Mouse (Mus musculus) kidney, adult 11 months (tissue): ENCODE measurements around the gene Phyh.

Experiments used
- DNase-seq: peaks from one replicate; pipeline ENCODE4 v3.0.0; 2022

Gene Phyh

DNA sequence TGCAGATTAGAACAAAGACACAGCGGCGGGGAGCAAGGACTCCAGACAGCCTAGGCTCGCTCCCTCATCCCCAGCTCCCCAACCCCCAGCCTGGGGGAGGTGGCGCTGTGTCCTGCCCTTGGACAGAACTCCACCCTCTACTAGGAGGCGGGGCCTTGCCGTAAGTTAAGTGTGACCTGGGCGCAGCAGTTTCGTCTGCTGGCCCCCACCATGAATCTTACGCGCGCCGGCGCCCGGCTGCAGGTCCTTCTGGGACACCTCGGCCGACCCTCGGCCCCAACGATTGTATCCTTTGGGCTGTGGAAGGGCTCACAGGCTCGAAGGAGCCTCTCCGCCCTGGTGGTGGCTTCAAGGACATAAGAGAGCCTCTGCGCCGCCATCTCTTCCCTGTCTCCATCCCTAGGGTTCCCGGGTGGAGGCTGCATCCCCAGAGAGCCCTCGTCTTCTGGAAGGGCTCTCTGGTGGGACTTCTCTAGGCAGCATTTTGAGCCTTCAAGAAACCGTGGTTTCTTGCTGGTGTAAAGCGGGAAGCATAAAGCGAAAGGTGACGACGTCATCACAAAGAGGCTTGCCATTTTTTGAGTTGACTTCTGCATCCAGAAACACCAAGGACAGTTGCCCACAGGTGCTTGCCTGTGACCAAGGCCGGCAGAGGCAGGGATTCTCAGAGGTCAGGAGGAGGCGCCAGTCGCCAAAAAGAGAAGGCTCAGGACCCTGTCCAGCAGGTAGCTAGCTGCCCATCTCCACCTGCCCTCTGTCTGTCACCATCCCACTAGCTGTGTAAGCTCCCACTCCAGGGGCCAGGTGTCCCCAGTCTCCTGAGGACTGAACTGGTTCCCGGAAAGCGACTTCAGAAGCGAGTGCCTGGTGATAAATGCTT is at the start of gene Phyh:
Phyh (plus strand) TSS at position 160 of the 880 bp plus-strand sequence.
- DNase-seq: peak; percentile 94

GRCm38 (mm10) chr2:4872740-4873139 is 46.1 kb upstream of the Phyh start:
- DNase-seq: no peak

DNA sequence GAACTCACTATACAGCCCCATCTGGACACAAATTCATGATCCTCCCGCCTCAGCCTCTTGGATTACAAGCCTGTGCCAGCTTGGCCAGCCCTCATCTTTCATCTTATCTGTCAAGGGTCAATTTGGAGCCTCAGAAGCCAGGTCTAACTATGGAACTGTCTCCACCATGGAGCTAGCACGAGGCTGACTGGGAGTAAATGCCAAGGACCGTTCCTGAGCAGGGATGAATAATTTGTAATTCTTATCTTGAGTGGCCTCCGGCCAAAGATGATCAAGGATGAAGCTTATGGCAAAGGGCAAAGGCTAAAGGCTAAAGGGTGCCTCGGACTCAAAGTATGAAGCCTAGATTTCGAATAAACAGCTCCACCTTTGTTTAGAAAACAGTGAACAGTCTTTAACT is 45.5 kb upstream of the Phyh start:
- no peak for DNase-seq

GRCm38 (mm10) chr2:4875090-4875489 is 43.7 kb upstream of the Phyh start:
- no peak for DNase-seq

GRCm38 (mm10) chr2:4876131-4876530 is 42.7 kb upstream of the Phyh start:
- no peak for DNase-seq

DNA sequence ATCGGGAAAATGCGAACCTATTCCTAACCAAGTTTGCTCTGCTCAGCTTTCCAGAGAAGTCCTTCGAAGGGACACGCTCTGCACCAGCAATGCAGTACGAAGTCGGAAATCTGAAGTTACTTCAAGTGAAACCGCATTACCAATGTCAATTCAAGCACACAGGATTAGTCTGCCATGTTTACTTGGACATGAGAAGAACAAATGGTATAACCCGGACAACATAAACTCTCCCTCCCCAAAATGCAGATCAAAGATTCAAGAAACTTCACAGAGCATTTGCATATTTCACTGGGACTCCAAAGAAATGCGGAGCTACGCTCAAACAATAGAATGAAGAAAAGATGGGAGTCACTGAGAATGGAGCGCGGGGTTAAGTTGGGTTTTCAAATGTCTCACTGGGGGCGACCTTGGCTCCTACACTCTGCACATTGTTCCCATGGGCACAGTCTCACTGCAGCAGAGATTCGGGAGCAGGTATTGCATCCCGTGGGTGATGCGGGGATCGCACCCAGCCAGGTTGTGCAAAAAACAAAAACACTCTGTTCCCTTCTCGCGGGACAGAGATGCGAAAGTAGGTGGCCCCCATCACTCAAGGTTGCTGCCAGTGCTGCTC is 38.0 kb upstream of the Phyh start:
- DNase-seq: peak; percentile 30

GRCm38 (mm10) chr2:4881350-4882248 is 37.2 kb upstream of the Phyh start, which contains the start of gene Sephs1:
Sephs1 (plus strand) TSS chr2:4881564.
- peak; percentile 84 for DNase-seq

DNA sequence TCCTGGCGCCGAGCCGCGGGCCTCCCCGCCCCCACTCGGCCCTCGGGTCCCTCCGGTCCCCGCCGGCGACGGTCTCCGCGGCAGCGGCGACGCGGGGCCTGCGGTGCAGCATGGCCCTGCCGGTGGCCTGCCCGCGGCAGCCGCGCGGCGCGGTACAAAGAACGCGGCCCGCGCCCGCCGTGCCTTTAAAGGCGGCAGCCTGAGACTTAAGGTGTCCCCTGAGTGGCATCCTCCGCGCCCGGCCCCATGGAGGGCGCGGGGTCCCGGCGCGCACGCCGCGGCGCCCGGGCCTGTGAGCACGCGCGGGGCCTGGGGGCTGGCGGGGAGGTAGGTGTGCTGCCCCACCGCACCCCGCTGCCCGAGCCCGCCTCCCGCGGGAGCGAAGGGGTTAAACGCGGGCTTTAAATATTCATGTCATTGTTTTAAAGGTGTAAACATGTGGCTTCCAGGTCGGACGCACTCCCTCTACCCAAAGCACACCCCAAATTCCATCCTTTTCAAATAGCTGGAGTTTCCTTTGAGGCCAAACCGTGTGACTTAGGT is 36.5 kb upstream of the Phyh start:
- DNase-seq: peak; percentile 72

DNA sequence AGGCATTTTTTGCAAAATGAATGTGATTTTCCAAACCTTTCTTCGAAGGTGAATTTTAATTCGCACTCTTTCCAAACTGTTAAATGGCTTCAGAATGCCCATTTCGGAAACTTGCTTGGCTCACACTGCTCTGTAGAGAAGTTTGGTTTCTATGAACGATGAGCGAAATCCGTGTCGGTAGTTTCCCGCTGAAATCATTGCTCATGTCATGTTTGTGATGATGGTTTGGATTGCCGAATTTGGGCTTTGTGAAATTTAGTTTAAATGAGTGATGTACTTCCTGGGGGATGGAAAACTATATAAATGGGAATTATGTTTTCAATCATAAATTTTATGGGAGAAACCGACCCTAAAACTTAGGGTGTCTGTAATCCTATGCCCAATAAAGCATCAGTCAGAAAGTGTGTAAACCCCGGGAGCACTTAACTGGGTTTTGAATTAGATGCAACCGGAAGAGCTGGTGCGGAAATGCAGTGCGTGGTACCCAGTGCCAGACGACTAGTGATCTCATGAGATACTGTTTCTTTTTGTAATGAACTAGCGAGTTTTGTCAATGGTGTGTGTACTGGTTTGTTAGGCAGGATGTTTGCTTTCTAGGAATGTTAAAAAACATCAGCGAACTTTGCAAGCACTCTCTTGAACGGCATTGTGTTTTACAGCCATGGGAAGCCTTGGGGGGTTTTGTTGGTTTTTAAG is 35.7 kb upstream of the Phyh start:
- DNase-seq: no peak

DNA sequence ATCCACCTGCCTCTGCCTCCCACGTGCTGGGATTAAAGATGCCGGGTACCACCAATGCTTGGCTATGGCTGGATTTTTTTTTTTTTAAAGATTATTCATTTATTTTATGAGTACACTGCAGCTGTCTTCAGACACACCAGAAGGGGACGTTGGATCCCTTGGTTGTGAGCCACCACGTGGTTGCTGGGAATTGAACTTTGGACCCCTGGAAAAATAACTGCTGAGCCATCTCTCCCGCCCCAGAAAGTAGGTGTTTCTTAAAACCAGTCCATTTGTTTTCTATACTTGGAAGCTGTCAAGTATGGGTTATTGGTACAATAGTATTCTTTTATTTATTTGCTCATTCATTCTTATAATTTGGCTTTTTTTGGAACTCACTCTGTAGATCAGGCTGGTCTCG is 31.9 kb upstream of the Phyh start:
- peak; percentile 66 for DNase-seq

DNA sequence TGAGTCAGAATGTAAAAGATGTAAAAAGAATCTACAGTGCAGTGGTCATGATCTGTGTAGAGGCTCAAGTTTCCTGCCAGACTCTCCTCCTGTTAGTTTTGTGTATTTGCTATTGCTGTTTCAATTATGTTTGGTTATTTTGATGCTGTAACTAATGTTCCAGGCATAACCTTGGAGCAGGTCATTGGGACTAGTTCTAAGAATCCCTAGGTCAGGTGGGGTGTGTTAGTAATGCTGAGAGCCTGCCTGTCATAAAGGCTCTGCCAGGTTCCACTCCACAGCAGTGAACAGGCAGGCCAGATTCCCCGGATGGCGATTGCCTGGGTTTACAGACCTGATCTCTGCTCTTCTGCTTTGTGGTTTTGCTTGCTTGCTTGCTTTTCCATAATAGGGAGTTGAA is 23.2 kb upstream of the Phyh start:
- DNase-seq: no peak

GRCm38 (mm10) chr2:4896970-4897369 is 21.8 kb upstream of the Phyh start:
- no peak for DNase-seq

DNA sequence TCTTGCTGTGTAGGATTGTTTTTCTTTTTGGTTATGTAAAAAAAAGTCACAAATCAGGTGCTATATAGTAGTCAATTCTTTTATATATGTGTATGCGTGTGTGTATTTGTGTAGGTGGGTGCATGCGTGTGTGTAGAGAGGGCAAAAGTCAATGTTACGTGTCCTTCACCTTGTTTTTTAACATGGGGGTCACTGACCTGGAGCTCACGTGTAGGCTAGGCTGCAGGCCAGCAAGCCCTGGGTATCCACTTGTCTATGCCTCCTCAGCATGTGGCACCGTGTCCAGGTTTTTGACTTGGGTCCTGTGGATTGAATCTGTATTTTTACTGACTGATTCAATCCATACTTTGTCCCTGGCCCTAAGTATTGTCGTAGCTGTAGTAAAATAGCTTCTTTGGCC is 18.2 kb upstream of the Phyh start:
- DNase-seq: no peak

DNA sequence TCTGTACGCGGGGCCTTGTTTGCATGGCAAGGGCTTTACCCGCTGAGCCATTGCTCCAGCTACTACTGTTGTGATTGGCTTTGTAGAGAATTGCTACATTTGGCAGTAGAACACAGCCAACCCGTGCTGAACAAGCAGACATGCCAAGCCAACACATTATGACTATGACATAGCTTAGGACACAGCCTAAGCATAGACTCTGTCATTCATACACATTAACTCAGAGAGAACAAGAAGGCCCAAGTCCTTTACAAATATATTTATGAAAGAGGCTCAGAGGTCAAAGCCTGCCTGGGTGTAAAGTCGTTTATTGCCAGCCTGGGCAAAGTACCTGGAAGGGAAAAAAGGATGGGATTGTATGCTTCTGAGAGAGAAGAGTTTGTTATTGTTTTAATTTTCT is 16.5 kb upstream of the Phyh start:
- DNase-seq: no peak

GRCm38 (mm10) chr2:4907120-4907519 is 11.7 kb upstream of the Phyh start:
- DNase-seq: no peak

- no peak for DNase-seq
Measured at GRCm38 (mm10) chr2:4907916-4908315, 10.9 kb upstream of the Phyh start.

- no peak for DNase-seq
Measured at GRCm38 (mm10) chr2:4908771-4909315, 10.0 kb upstream of the Phyh start.

DNA sequence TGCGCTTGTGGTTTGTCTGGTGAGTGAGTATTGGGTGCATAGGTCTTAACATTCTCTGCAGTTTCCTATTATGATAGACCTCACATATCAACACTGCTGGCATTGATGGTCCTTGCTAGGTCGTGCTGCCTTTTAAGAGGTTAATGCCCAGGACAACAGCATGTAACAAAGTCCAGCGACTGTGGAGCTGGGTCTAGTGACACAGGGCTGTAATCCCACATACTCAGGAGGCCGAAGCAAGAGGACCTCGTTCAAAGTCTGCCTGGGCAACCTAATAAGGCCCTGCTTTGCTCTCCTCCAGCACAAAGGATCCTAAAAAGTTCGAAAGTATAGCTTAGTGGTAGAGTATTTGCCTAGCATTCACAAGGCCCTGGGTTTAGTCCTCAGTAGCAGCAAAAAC is 8.9 kb upstream of the Phyh start:
- no peak for DNase-seq

GRCm38 (mm10) chr2:4910521-4910920 is 8.3 kb upstream of the Phyh start:
- DNase-seq: no peak

- no peak for DNase-seq
Measured at GRCm38 (mm10) chr2:4913949-4914348, 4.9 kb upstream of the Phyh start.

DNA sequence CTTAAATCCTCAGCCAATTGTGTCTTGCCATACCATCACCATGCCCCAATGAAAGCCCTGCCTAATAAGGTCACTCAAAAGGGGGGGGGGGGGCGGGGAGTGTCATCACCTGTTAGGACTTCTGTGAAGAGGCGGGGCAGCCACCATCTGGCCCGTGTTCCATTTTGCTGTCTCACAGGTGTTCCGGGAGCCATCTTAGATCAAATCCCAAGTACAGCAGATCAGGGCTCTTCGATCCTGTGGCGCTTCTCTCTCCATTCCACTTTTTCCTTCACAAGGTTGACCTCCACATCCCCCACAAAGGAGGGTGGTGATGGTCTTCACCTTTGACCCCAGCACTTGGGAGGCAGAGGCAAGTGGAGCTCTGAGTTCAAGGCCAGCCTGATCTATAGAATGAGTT is 2.8 kb upstream of the Phyh start:
- DNase-seq: no peak
